Comparison of ENCODE assay signal across 10 mouse cellular contexts in genomic region chr19:24861276-24861611, GRCm38 (mm10). TPM values are rescaled to one million over a fixed set of nuclear protein-coding genes. Genes with fewer than 3 reads are reported as not detected.
DNase-seq lines count a peak whose midpoint lies in the region; ATAC-seq and TF ChIP-seq lines count a peak whose summit lies in the region.
"Had no signal": no experiment of that assay in that cellular context is flagged by ENCODE, and none has a peak within 500 bp of the region (broad histone marks: within the 10 kb centered on the region; RNA-seq: fewer than 3 reads in every experiment).

No protein-coding gene starts in this region.

- no peak for DNase-seq in heart, adult 8-10 months (ENCODE audit: low spot score)
- DNase-seq in forebrain, postnatal 0 days, result no peak
- no peak for DNase-seq in Muller cell, postnatal 12 days (ENCODE audit: inconsistent ontology term)
- no peak for DNase-seq in layer of hippocampus, adult 18-20 months (ENCODE audit: low spot score in 2 of 2)

- peak overlapping the region; percentile 63 for H3K4me2 ChIP-seq in heart, embryonic 11.5 days
- peak overlapping the region; percentile 56 for H3K4me2 ChIP-seq in forebrain, postnatal 0 days (ENCODE audit: low read depth)
- peak overlapping the region; percentile 52 for H3K4me2 ChIP-seq in liver, embryonic 15.5 days

- peak overlapping the region; percentile 85 for H3K9ac ChIP-seq in heart, embryonic 11.5 days (ENCODE audit: low read depth, low read length)
- peak overlapping the region; percentile 22; the same call in 1 of the 2 replicates for H3K9ac ChIP-seq in forebrain, postnatal 0 days
- no peak overlapping the region for H3K9ac ChIP-seq in liver, embryonic 15.5 days

- no peaks in the 10 kb centered on the region for H3K9me3 ChIP-seq in heart, embryonic 11.5 days (replicated peaks; ENCODE audit: control insufficient read depth, low read length)
- H3K9me3 ChIP-seq in E14TG2a.4 (ENCODE audit: low read length), result no peaks in the 10 kb centered on the region
- no peaks in the 10 kb centered on the region for H3K9me3 ChIP-seq in forebrain, postnatal 0 days (ENCODE audit: low read length)
- no peaks in the 10 kb centered on the region for H3K9me3 ChIP-seq in liver, embryonic 15.5 days (replicated peaks)

- WGBS in heart, embryonic 11.5 days (ENCODE audit: insufficient replicate concordance), result 14% methylated on average over 13 of the region's 13 CpGs
- 16% methylated on average over 13 of the region's 13 CpGs for WGBS in forebrain, postnatal 0 days
- 22% methylated on average over 13 of the region's 13 CpGs for WGBS in liver, embryonic 15.5 days (ENCODE audit: insufficient replicate concordance)

- peak; percentile 63 for ATAC-seq in heart, embryonic 11.5 days (replicated peaks; ENCODE audit: insufficient number of reproducible peaks, low FRiP score, low TSS enrichment)
- no peak for ATAC-seq in forebrain, postnatal 0 days
- ATAC-seq in liver, embryonic 15.5 days (ENCODE audit: insufficient read depth), result no peak
- ATAC-seq in granulocyte monocyte progenitor cell, adult 5-6 weeks (replicated peaks; ENCODE audit: poor library complexity, severe bottlenecking), result no peak

- no peak for TF ChIP-seq CTCF in E14TG2a.4 (conservative IDR thresholded peaks at IDR 0.05; ENCODE audit: low read length)
- TF ChIP-seq CTCF in forebrain, postnatal 0 days (IDR thresholded peaks at IDR 0.05; ENCODE audit: low read depth), result no peak

- peaks cover 5% of the 10 kb centered on the region; the same call in 1 of the 2 replicates for H3K4me1 ChIP-seq in heart, embryonic 11.5 days (ENCODE audit: control insufficient read depth, insufficient read depth, low read length)
- H3K4me1 ChIP-seq in E14TG2a.4 (replicated peaks; ENCODE audit: low read depth, low read length), result peaks cover 8% of the 10 kb centered on the region
- H3K4me1 ChIP-seq in forebrain, postnatal 0 days (ENCODE audit: insufficient read depth), result 0 out of 2 replicates have a peak, but pooled peaks cover 4% of the 10 kb centered on the region
- no peaks in the 10 kb centered on the region for H3K4me1 ChIP-seq in liver, embryonic 15.5 days (replicated peaks)

- peak overlapping the region; percentile 62 for H3K4me3 ChIP-seq in heart, embryonic 11.5 days (ENCODE audit: low read depth, low read length)
- H3K4me3 ChIP-seq in E14TG2a.4 (replicated peaks; ENCODE audit: low read length), result peak overlapping the region; percentile 77
- H3K4me3 ChIP-seq in forebrain, postnatal 0 days (ENCODE audit: low read depth, low read length), result peak overlapping the region; percentile 34
- peak overlapping the region; percentile 26 for H3K4me3 ChIP-seq in liver, embryonic 15.5 days (replicated peaks)

- no peaks in the 10 kb centered on the region for H3K27me3 ChIP-seq in heart, embryonic 11.5 days (ENCODE audit: control insufficient read depth, insufficient read depth, low read length)
- peaks cover 51% of the 10 kb centered on the region for H3K27me3 ChIP-seq in E14TG2a.4 (ENCODE audit: insufficient read depth, low read length)
- peaks cover 14% of the 10 kb centered on the region; the same call in 1 of the 2 replicates for H3K27me3 ChIP-seq in forebrain, postnatal 0 days (ENCODE audit: insufficient read depth, low read length)
- peaks cover 44% of the 10 kb centered on the region for H3K27me3 ChIP-seq in liver, embryonic 15.5 days

- H3K27ac ChIP-seq in heart, embryonic 11.5 days (ENCODE audit: low read depth, low read length), result peak overlapping the region; percentile 95
- H3K27ac ChIP-seq in forebrain, postnatal 0 days (ENCODE audit: low read depth, low read length), result no peak overlapping the region
- no peak overlapping the region for H3K27ac ChIP-seq in liver, embryonic 15.5 days (replicated peaks)

- no peaks in the 10 kb centered on the region for H3K36me3 ChIP-seq in heart, embryonic 11.5 days (ENCODE audit: control insufficient read depth, insufficient read depth, low read length)
- no peaks in the 10 kb centered on the region for H3K36me3 ChIP-seq in E14TG2a.4 (ENCODE audit: insufficient read depth, low read length)
- no peaks in the 10 kb centered on the region for H3K36me3 ChIP-seq in forebrain, postnatal 0 days (ENCODE audit: insufficient read depth)
- no peaks in the 10 kb centered on the region for H3K36me3 ChIP-seq in liver, embryonic 15.5 days (replicated peaks)

RNA-seq across cellular contexts. Expression of gene Pgm5, which starts 0.4 kb away (rescaled TPM):
- 5.3 and 6.3 TPM in 2 replicates for polyA plus RNA-seq in heart, embryonic 11.5 days (2014; fragmentation: Nextera tagmentation; extraction: Ambion mirVana)
- 100 to 1,000 TPM; 101 to 108 (median 103) TPM for total RNA-seq in heart, adult 8-10 months (2022)
- total RNA-seq in forebrain, postnatal 0 days (2014; rRNA removed), result 4.4 and 4.8 TPM in 2 replicates
- polyA plus RNA-seq in forebrain, postnatal 0 days (2015; fragmentation: Nextera tagmentation; extraction: Ambion mirVana), result 0.23 and 0.39 TPM in 2 replicates
- 0.03 and 0.07 TPM in 2 replicates for polyA plus RNA-seq in liver, embryonic 15.5 days (2015; fragmentation: Nextera tagmentation; extraction: Ambion mirVana)
- total RNA-seq in granulocyte monocyte progenitor cell, adult 5-6 weeks (2014; fragmentation: Nextera tagmentation), result not detected in 2 replicates
- not detected in 2 replicates for total RNA-seq in granulocyte monocyte progenitor cell, adult 5-6 weeks (2017)
- total RNA-seq in layer of hippocampus, adult 18-20 months (2021), result 1 to 10 TPM; 3.5 to 4.1 TPM

RNA-seq across cellular contexts. Expression of gene Gm10053, which starts 14.2 kb away (rescaled TPM):
- 642 and 698 TPM in 2 replicates for polyA plus RNA-seq in heart, embryonic 11.5 days (2014; fragmentation: Nextera tagmentation; extraction: Ambion mirVana)
- total RNA-seq in heart, adult 8-10 months (2022), result 1,000 to 10,000 TPM in 1 of 4 experiments, 100 to 1,000 TPM in 3; 952 to 1,033 (median 963) TPM
- total RNA-seq in forebrain, postnatal 0 days (2014; rRNA removed), result 39.2 and 65.9 TPM in 2 replicates
- 285 and 302 TPM in 2 replicates for polyA plus RNA-seq in forebrain, postnatal 0 days (2015; fragmentation: Nextera tagmentation; extraction: Ambion mirVana)
- 126 and 132 TPM in 2 replicates for polyA plus RNA-seq in liver, embryonic 15.5 days (2015; fragmentation: Nextera tagmentation; extraction: Ambion mirVana)
- 290 and 306 TPM in 2 replicates for total RNA-seq in granulocyte monocyte progenitor cell, adult 5-6 weeks (2014; fragmentation: Nextera tagmentation)
- total RNA-seq in granulocyte monocyte progenitor cell, adult 5-6 weeks (2017), result 175 and 360 TPM in 2 replicates
- 100 to 1,000 TPM; 168 to 191 TPM for total RNA-seq in layer of hippocampus, adult 18-20 months (2021)

RNA-seq across cellular contexts. Expression of gene Foxd4, which starts 39.8 kb away (rescaled TPM):
- polyA plus RNA-seq in heart, embryonic 11.5 days (2014; fragmentation: Nextera tagmentation; extraction: Ambion mirVana), result not detected in 2 replicates
- not detected for total RNA-seq in heart, adult 8-10 months (2022)
- not detected in 2 replicates for total RNA-seq in forebrain, postnatal 0 days (2014; rRNA removed)
- polyA plus RNA-seq in forebrain, postnatal 0 days (2015; fragmentation: Nextera tagmentation; extraction: Ambion mirVana), result not detected in 2 replicates
- 0.06 TPM in 1 of 2 replicates, not detected in the other for polyA plus RNA-seq in liver, embryonic 15.5 days (2015; fragmentation: Nextera tagmentation; extraction: Ambion mirVana)
- not detected in 2 replicates for total RNA-seq in granulocyte monocyte progenitor cell, adult 5-6 weeks (2014; fragmentation: Nextera tagmentation)
- not detected in 2 replicates for total RNA-seq in granulocyte monocyte progenitor cell, adult 5-6 weeks (2017)
- not detected for total RNA-seq in layer of hippocampus, adult 18-20 months (2021)
- total RNA-seq: adrenal gland, postnatal 4 days had no signal
- polyA plus RNA-seq: gonadal fat pad, adult 2 months had no signal

Comparison
In these comparisons a context has a peak if more than half of its experiments do, and no peak if none do; other contexts are left out.
1. H3K4me3 ChIP-seq: peak in every context shown above with its lines; median percentile 77 in E14TG2a.4; 62 in heart, embryonic 11.5 days; 34 in forebrain, postnatal 0 days; 26 in liver, embryonic 15.5 days.
2. RNA of gene Pgm5, which starts 0.4 kb away (total RNA-seq): 101 to 108 TPM in heart, adult 8-10 months; 4.4 to 4.8 TPM in forebrain, postnatal 0 days, 3.5 to 4.1 TPM in layer of hippocampus, adult 18-20 months and not detected in granulocyte monocyte progenitor cell, adult 5-6 weeks; every median in the first group is over 10 times any median in the second.
3. Peak in every context shown above with its lines, with median percentiles within 50 percentile points of each other: H3K4me2 ChIP-seq.